Mouse (Mus musculus) liver, adult 2 months (tissue): ENCODE results near the gene Sorcs1.

Experiments used
- CTCF ChIP-seq: fragments of 200-500 bp; IDR thresholded peaks from 2 replicates; pipeline ENCODE4 v1.5.1; 2011; ENCODE audit warnings: low read depth, low read length, control low read depth
- POLR2A ChIP-seq: fragments of 200-500 bp; IDR thresholded peaks from 2 replicates; pipeline ENCODE4 v1.6.1; 2011; ENCODE audit warnings: low read length, control low read depth; ENCODE audit not compliant: insufficient read depth; ENCODE audit errors: extremely low read depth

DNA sequence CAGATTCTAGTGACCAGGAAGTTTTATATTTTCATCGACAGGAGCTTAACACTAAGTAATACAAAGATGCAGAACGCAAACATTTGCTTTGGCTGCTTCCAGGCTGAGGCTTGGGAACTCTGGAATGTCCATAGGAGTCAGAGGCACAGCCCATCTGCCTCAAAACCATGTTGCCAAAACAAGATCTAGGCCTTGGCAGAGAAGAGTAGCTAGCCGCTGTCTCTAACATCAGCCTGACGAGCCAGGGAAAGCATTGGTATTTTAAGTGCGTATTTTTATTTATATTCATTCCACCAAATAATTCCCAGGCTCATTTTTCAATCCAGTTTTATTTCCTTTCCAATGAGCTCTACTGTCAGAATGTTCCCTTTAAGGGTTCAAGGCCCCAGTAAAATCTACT lies 75.1 kb downstream of the Sorcs1 start:
- TF ChIP-seq CTCF (no peak), POLR2A (no peak)
